Mouse (Mus musculus): ENCODE measurements around the gene Stx6. TPM values are rescaled to one million over a fixed set of nuclear protein-coding genes. Genes with fewer than 3 reads are reported as not detected.

Stx6 gene
- total RNA-seq (2021) = 10 to 100 TPM; 92.7 to 94.2 TPM
- long read RNA-seq, experiment 1, full-length matches to known transcripts = 142 of 158 reads
- long read RNA-seq, experiment 1, partial matches to known transcripts = 8 of 158 reads
- long read RNA-seq, experiment 1, other reads (novel, unspliced or antisense) = 8 of 158 reads
- long read RNA-seq, experiment 2, full-length matches to known transcripts = 147 of 157 reads
- long read RNA-seq, experiment 2, partial matches to known transcripts = 0 of 157 reads
- long read RNA-seq, experiment 2, other reads (novel, unspliced or antisense) = 10 of 157 reads

DNA sequence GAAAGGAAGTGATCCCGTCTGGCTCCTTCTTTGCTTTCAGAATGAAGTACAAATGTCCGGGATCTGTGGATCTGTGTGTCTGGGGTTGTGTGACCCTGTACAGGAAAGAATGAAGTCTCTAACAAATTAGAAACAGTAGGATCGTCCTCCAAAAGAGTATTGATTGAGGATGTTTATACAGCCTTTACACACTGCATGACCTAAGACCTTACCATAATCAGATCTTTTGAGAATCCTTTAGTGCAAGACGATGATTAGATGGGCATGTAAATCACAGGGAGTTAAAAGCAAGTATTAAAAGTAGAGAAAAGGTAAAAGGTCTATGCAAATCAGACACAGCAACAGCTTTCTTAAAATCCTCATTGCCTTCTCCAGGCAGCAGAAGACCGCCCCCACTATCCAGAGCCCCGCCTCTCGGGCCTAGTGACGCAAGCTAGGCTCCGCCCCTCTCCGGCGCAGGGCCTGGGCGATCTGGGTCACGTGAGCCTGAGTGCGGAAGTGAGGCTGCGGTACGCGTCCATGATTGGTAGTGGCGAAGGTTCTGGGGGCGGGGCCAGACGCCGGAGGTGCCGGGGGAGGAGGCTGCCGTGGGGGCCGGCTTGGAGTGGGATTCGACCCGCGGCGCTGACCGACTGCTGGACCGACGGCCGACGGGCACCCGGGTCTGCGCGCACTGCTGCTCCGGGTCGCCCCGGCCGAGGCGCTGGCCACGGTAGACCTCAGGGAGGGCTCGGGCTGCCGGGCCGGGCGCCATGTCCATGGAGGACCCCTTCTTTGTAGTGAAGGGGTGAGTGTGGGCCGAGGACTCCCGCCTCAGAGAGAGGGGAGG is at the start of gene Stx6:
Stx6 (plus strand) TSS at position 575 of the 829 bp plus-strand sequence.
- intact Hi-C loops (cut with DNase I) = loop anchor here (5.0 kb wide), 1 partner anchor 61 kb away; the partner anchor contains the start of gene Ier5

DNA sequence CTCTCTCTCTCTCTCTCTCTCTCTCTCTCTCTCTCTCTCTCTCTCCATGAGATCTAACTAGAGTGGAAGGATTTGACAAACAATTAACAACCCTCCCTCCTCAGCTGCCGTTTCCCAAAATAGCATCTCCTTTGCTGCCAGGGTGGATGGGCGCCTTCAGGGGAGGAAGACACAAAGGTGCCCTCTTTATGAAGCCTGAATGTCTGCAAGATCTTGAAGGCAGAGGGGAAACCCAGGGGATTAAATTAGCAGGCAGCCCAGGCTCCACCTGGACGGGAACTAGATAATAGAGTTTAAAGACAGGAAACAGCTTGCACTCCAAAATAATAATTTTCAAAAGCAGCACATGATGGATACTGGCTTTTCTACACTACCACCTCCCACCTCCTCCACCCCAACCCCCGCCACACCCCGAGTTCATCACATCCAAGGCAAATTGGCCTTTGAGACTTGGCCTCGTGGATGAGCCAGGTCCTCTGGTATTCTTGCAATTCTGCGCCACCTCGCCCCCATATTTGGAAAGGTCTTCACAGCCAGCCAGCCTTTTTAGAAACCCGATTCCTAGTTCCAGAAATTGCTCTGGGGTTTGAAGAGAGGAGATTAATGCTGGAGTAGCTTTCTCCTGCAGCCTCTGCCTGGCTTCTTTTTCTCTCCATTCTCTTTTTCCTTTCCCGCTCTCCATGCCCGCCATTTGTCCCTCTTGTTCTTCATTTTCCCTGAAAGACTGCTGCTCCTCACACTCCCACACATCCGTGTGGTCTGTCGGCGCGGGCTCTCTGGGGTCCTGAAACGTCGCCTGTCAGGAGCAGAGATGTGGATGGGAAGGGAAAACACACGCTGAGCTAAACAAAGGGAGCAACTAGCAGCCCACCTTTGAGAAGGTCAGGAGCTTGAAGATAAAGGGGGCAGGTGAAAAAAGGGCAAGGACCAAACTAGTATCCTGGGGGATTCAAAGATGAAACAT is 48.8 kb upstream of the Stx6 start:
- intact Hi-C loops (cut with DNase I) = no loop called here

More for the DNA sequence above, at the start of gene Stx6:
- DNase-seq (ENCODE audit: low spot score in 2 of 2) = peak; percentile 97 to 98

DNA sequence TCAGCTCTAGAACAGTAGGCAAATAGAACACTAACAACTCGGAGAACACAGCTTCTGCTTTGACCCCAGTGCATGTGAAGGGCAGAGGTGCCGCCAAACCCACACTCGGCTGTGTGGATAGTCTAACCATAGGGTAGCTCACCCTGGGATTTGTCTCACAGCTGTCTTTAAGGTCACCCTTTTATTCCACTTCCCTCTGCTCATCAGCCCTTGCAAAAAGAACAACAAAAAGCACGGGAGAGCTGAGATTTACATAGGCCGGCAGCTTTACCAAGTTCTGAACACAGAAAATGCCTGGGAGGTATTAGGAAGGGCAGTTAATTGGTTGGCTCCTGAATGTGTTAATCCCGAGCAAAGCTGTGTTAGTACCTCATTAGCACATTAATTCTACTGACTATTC is 47.0 kb upstream of the Stx6 start:
- DNase-seq (ENCODE audit: low spot score in 2 of 2) = no peak
- intact Hi-C loops (cut with DNase I) = no loop called here

More for the DNA sequence above, 48.8 kb upstream of the Stx6 start:
- no peak for DNase-seq (ENCODE audit: low spot score in 2 of 2)

DNA sequence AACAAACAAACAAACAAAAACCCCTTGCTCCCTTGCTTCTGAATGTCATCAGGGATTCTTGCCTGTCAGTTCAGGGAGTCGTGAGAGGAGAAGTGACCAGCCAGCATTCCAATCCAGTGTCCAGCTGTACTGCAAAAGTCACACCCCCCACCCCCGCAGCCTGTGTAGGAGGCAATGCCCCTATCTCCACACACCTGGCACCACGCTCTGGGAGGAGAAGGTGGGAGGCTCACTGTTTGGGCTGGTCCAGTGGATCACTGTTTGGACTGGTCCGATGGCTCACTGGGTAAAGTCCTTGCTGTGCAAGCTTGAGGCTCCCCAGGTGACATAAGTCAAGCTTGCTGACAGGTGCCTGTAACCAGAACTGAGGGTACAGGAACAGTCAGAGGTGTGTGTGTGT is 46.4 kb upstream of the Stx6 start:
- intact Hi-C loops (cut with DNase I) = no loop called here

DNA sequence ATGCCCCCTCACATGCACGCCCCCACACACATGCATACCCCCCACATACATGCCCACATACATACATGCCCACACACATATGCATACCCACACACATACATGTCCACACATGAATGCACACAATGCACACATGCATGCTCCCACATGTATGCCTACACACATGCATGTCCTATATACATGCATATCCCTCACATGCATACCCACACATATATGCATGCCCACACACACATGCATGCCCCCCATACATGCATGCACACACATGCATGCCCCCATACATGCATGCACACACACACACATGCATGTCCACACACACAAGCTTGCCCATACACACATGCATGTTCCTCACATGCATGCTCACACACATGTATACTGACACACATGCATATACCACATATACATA is 45.6 kb upstream of the Stx6 start:
- intact Hi-C loops (cut with DNase I) = no loop called here
- no peak for DNase-seq (ENCODE audit: low spot score in 2 of 2)

More for the DNA sequence above, 46.4 kb upstream of the Stx6 start:
- no peak for DNase-seq (ENCODE audit: low spot score in 2 of 2)

DNA sequence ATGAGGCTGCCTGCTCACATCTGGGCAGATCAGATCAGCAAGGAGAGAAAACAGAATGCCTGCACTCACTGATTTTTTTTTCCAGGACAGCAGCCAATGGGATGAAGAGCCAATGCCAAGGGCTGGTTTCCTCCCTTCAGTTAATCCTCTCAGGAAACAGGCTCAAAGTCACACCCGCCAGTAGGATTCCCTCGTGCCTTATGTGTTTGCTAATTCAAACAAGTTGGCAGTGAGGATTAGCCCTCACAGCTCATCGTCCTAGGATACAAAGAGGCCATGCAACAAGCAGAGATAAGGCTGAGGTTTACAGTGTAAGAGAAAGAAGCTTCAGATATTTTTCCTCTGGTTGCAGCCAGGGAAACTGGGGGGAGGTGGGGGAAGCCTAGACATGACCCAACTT is 44.6 kb upstream of the Stx6 start:
- intact Hi-C loops (cut with DNase I) = no loop called here
- no peak for DNase-seq (ENCODE audit: low spot score in 2 of 2)

DNA sequence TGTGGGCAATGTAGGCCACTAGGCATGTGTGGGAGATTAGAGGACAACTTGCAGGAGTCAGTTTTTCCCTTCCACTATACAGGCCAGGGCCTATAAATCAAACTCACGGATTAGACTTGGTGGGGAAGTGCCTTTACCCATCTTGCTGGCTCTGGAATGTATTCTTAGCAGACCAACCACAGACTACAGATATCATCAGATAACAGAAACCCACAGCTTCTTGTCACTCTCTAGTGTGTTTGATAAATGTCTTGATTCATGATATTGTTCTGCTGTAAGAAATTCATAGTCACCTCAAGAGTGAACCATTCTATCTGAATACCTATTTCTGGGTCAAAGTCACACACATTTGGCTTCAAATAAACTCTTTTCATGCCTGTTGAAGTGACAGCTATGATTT is 38.8 kb upstream of the Stx6 start:
- no peak for DNase-seq (ENCODE audit: low spot score in 2 of 2)
- intact Hi-C loops (cut with DNase I) = no loop called here

DNA sequence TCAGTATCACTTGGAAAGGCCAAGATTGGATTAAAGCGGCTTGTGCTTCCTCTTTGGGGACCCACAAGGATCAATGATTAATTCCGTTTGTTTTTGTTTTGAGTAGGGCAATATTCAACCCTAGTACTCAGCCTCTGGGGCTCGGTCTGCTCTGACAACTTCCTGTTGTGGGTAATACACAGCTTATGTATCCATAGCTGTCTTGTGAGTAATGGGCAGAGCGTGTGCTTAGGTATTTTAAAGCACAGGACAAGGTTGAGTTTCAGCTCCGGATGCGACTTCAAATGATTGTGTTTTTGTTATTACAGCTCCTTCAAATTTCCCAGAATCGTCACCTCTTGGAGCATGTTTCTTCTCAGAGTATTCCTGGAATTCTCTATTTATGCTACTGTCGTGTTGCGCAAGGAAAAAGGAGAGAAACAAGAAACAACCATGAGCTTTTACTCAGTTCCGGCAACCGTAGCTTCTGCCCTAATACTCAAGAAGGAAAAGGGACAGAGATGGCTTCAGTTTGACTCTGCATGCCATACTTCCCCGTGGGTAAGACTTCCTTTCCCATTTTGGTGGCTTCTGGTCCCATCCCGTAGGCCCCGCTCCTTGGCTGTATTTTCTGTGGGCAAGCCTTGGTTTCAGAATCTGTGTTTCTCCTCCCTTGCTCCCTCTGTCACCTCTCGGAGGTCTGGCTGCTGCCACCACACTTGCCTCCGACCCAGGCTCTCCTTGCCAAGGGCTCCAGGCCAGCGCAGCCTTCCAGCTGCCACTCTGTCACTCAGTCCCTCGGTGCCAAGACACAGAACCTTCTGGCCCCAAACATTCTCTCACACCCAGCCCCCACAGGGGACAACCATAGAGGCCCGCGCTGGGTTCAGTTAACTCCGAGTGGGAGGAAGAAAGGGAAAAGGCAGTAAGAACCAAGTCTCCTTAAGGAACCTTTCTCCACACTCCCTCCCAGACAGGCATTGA is 36.3 kb upstream of the Stx6 start:
- intact Hi-C loops (cut with DNase I) = no loop called here
- peak in 1 of 2 experiments; percentile 41 for DNase-seq (ENCODE audit: low spot score in 2 of 2)

DNA sequence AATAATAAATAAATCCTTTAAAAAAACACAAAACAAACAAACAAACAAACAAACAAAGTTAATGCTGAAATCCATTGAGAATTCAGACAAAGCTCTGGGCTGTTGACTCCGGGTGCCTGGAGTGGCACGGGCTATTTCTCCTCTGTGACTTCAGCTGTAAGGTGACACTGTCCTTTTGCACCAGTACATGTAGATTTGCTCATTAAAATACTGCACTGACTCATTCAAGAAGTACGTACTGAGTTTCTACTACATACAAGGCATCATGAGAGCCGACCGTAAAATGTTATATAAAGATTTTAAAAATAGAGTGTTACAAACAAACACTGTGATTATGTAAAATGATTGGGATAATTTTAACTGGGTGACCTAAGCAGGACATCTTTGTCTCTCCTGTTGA is 34.1 kb upstream of the Stx6 start:
- DNase-seq (ENCODE audit: low spot score in 2 of 2) = no peak
- intact Hi-C loops (cut with DNase I) = no loop called here

DNA sequence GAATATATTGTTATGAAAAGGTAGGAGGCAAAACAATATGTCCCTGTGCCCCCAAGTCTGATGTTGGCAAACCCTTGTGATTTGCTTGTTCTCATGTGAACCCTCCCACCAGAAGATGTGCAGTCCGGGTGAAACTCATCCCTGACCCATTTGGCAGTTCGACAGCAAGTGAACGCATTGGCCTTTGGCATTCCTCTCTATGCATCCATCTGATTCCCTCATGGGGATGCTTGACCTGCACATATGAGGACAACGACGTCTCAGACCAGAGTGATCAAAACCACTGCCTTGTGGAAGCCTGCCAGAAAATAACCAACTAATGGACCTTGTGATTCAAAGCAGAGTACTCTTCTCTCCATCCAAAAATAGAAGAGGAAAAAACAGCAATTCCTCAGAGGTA is 31.8 kb upstream of the Stx6 start:
- intact Hi-C loops (cut with DNase I) = no loop called here
- DNase-seq (ENCODE audit: low spot score in 2 of 2) = no peak

DNA sequence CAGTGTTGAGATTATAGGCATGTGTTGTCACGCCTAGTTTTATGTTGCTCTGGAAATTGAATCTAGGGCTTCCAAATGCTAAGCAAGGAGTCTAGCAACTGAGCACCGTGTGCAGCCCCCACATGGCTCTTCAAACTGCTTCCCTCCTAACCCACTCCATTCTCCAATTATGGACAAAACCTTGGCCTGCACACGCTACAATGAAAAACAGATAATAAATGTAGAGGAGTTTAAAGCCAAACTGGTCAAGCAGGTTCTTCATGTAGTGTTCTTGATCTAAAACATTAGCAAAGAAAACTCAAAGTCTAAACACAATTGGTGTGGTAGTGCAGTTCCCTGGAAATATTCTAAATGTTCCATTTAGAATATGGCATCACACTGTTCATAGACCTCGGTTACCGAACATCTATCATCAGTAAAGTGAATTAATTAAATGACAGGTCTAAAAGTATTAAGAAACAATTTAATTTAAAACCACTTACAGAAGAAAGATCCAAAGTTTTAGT is 31.0 kb upstream of the Stx6 start:
- no peak for DNase-seq (ENCODE audit: low spot score in 2 of 2)
- intact Hi-C loops (cut with DNase I) = no loop called here

DNA sequence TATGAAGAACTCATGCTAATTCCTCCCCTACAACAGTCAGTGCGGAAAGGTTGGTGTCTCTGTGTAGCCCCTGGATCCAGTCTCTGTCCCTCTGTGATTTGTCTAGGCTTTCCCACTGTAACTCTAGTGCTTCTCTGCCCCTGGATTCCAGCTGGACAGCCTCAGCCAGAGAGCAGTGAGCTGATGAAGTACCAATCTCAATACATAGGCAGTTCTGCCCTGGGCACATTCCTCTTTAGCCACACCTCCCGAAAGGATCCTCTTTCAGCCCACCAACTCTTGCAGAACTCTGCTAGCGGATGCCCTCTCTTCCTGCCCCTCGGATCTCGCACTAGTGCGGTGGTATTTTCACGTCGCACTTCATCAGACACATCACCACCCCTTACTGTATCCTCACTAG is 23.6 kb upstream of the Stx6 start:
- DNase-seq (ENCODE audit: low spot score in 2 of 2) = no peak
- intact Hi-C loops (cut with DNase I) = loop anchor here (5.0 kb wide), 1 partner anchor 88 kb away; no protein-coding TSS in a partner anchor

DNA sequence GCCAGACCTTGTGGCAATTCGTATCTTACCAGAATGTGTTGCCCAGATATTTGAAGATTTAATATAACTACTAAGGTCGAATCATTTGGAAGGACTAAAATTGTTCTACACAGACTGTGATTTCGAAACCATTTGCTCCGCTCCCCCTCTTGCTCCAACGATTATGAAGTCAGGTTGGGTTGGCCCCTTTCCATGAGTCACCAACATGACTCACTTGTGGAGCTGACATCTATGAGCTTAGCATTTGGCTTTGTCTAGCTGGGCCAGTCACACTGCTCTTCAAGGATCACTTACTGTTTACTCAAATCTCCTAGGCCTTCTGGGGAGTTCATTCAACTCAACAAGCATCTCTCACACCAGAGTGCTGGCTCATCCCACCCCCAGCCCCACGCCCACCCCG is 19.7 kb upstream of the Stx6 start:
- no peak for DNase-seq (ENCODE audit: low spot score in 2 of 2)
- intact Hi-C loops (cut with DNase I) = loop anchor here (5.0 kb wide), 1 partner anchor 91 kb away; no protein-coding TSS in a partner anchor

DNA sequence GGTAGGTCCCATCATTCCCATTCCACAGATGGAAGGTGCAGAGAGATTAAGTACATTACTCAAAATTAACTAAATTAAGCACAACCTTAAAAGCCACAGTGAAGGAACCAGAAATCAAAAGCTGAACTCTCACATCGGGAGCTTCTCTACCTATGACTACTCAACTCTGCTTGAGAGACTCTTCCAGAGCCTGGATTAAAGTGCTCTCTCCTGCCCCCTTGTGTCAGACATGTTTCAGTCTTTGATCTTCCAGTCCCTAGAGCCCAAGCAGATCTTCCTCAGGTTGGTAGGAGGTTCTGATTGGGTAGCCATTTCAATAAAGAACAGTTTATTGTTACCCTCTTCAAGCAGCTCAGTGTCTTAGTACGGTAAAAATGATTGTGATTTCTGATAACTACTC is 18.4 kb upstream of the Stx6 start:
- intact Hi-C loops (cut with DNase I) = loop anchor here (5.0 kb wide), 1 partner anchor 72 kb away; no protein-coding TSS in a partner anchor

DNA sequence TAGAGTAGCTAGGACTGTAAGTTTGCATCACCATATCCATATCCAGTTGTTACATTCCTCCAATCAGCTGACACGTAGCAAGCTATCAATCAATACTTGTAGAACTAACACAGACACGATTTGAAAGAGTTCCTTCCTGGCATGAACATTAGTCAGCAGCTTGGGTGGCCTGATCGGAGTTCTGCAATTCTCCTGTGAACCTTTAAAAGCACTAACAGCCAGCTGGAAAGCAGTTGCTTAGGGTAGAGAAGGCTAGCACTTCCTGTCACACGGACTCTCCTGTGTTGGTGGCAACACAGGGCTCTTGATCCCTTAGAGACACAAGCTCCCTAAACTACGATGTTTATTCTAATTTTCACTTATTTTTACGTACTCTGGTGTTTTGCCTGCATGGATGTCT is 12.9 kb upstream of the Stx6 start:
- no peak for DNase-seq (ENCODE audit: low spot score in 2 of 2)
- intact Hi-C loops (cut with DNase I) = no loop called here

More for the DNA sequence above, 18.4 kb upstream of the Stx6 start:
- DNase-seq (ENCODE audit: low spot score in 2 of 2) = peak in 1 of 2 experiments; percentile 67

DNA sequence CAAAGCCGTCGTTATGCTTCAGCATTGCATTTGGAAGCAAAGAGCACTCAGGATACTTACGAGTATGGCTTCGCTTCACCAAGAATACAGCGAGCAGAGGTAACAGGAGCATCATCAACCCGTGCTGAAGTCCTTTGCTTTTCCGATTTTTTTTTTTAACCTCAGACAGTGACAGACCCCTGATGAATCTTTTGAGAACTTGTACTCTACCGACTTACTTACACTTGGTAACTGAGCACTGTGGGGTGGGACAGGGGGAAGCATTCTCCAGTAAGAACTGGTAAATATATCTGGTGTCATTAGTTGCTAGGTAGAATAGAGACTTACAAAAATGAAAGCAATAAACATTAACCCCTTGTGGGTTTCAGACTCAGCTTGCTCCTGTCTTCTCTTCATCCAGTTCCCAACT is 11.9 kb upstream of the Stx6 start, which contains the start of gene Mr1:
Mr1 (minus strand) TSS at position 243 of the 409 bp plus-strand sequence.
- intact Hi-C loops (cut with DNase I) = no loop called here
- peak; percentile 24 to 81 for DNase-seq (ENCODE audit: low spot score in 2 of 2)

DNA sequence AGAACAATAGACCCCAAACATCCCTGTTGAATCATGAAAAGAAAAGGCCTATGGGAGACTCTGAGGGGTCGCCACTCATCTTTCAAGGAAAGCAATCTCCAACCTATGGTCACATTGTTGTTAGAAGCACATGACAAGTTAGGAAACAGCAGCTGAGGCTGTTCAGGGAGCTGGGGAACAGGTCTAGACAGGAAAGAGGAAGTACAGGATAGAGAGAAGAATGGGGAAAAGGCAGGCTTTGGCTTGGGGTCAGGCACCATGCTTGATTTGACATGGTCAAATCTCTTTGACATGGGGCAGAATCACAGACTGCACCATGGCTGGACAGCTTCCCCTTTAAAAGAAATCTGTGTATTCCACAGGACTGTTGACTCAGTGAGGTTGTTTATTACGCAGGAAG is 11.3 kb upstream of the Stx6 start:
- DNase-seq (ENCODE audit: low spot score in 2 of 2) = no peak
- intact Hi-C loops (cut with DNase I) = no loop called here

DNA sequence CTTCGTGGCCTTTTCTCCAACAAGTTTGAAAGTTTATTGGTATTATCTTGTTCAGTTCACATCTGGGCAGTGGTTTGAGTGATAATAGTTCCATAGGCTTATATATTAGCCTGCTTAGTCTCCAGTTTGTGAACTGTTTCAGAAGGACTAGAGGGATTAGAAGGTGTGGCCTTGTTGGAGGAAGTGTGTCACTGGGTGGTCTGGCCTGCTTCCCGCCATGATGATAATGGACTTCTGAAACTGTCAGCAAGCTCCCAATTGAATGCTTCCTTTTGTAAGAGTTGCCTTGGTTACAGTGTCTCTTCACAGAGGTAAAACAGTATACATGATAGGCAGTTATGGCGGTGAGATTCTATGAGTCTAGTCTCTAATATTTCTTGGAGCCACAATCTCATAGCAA is 9.1 kb upstream of the Stx6 start:
- intact Hi-C loops (cut with DNase I) = no loop called here
- no peak for DNase-seq (ENCODE audit: low spot score in 2 of 2)
